Mouse (Mus musculus) CD4-positive, CD25-positive, alpha-beta regulatory T cell (primary cell): Measurements from ENCODE around the gene Gm17267. TPM values are rescaled to one million over a fixed set of nuclear protein-coding genes. Genes with fewer than 3 reads are reported as not detected.

ENCODE experiments used
- polyA plus RNA-seq: library from polyadenylated mRNA; unstranded; fragments of 100-300 nt; shearing (Covaris generic); gene quantifications from one replicate; pipeline ENCODE4 v1.2.1, GENCODE M21; 2017

Gene Gm17267
- not detected for polyA plus RNA-seq

DNA sequence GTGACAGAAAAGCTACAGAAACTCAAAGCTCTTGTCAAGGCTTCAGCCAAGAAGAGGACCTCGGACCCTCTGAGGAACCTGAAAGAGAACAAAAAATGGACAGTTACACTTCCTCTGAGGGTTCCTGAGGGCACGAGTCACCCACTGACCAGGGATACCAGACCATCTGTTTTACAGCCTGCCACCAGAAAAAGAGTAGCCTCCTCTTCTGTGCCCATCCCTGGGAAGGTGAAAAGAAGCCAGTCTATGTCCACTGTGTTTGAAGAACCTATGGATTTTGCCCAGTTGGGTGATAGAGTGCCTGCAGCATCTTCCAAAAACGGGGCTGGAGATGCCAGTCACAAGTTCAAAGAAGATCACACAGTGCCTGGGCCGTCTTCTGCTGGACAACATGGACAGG lies at the start of gene Gm17267:
Gene Gm17267 (plus strand): TSS at position 301 of the 400 bp plus-strand sequence.

